Mouse (Mus musculus) G1E (cell line): ENCODE measurements around the gene Hrh2. TPM values are rescaled to one million over a fixed set of nuclear protein-coding genes. Genes with fewer than 3 reads are reported as not detected.

Experiments
- ATAC-seq: 2 replicates; pipeline ENCODE4 v1.8.0; 2016; ENCODE audit warnings: mild to moderate bottlenecking; ENCODE audit not compliant: insufficient number of reproducible peaks, poor library complexity, low FRiP score, severe bottlenecking; ENCODE audit errors: extremely low read depth
- DNase-seq: peaks from one replicate; pipeline ENCODE4 v3.0.0; 2012; ENCODE audit warnings: low spot score
- H3K27me3 ChIP-seq: 2 replicates; pipeline ENCODE4 v1.6.1; 2012; ENCODE audit warnings: mild to moderate bottlenecking, low read length, inconsistent platforms; ENCODE audit not compliant: insufficient read depth
- H3K36me3 ChIP-seq: replicated peaks from 2 replicates; pipeline ENCODE3; 2012; ENCODE audit warnings: mild to moderate bottlenecking, inconsistent platforms
- H3K4me1 ChIP-seq: 2 replicates; pipeline ENCODE4 v1.6.1; 2012; ENCODE audit warnings: low read depth, low read length, inconsistent platforms, mixed read lengths; ENCODE audit not compliant: insufficient read depth
- H3K4me3 ChIP-seq: 2 replicates; pipeline ENCODE4 v1.5.1; 2012; ENCODE audit warnings: low read depth, mild to moderate bottlenecking, inconsistent platforms, low read length, moderate library complexity, mixed read lengths
- H3K9me3 ChIP-seq: replicated peaks from 2 replicates; pipeline ENCODE4 v1.6.1; 2012; ENCODE audit warnings: inconsistent platforms
- CTCF ChIP-seq: IDR thresholded peaks from 2 replicates; pipeline ENCODE4 v1.5.1; 2012; ENCODE audit warnings: low read depth, low read length, inconsistent platforms, mixed read lengths
- GATA1 ChIP-seq: IDR thresholded peaks from 2 replicates; pipeline ENCODE4 v1.6.1; 2012; ENCODE audit warnings: borderline replicate concordance, low read length, inconsistent platforms, mixed read lengths
- GATA2 ChIP-seq: IDR thresholded peaks from 2 replicates; pipeline ENCODE4 v1.6.1; 2012; ENCODE audit warnings: low read depth, low read length, inconsistent platforms, borderline replicate concordance
- POLR2AphosphoS5 ChIP-seq: IDR thresholded peaks from 2 replicates; pipeline ENCODE4 v1.6.1; 2012; ENCODE audit warnings: low read depth, low read length, inconsistent platforms; ENCODE audit not compliant: insufficient replicate concordance
- TAL1 ChIP-seq: conservative IDR thresholded peaks from 2 replicates; pipeline ENCODE4 v1.6.1; 2012; ENCODE audit warnings: low read depth, low read length, inconsistent platforms, mixed read lengths
- polyA plus RNA-seq: library from polyadenylated mRNA; stranded (reverse); fragments of >175 nt; gene quantifications from 2 replicates; pipeline ENCODE4 v1.2.3, GENCODE M21; 2012
- total RNA-seq, 2 experiments: library from RNA; stranded (forward) in 1 of 2; stranded (reverse) in 1 of 2; fragments of 200-1000 nt in 1 of 2; fragments of >200 nt in 1 of 2; fragmentation: Nextera tagmentation in 1 of 2; gene quantifications; 2 replicates each; pipeline ENCODE4 v1.2.3; 2014 to 2017

Hrh2 gene
- total and polyA plus RNA-seq, 3 experiments, result 0.05 TPM; not detected in 2

- Histone ChIP-seq H3K36me3 (no peaks in the 10 kb centered on the region), H3K27me3 (no peaks in the 10 kb centered on the region), H3K9me3 (peaks cover 21% of the 10 kb centered on the region), H3K4me1 (no peaks in the 10 kb centered on the region), H3K4me3 (no peak overlapping the region)
- no peak for TF ChIP-seq CTCF
- no peak for TF ChIP-seq GATA2
- no peak for TF ChIP-seq POLR2AphosphoS5
- TF ChIP-seq TAL1, result no peak
- no peak for TF ChIP-seq GATA1
- no peak for DNase-seq
- ATAC-seq, result no peak
Observed at GRCm38 (mm10) chr13:54249007-54249406, 57.1 kb downstream of the Hrh2 start.

GRCm38 (mm10) chr13:54250346-54250745, 58.4 kb downstream of the Hrh2 start:
- TF ChIP-seq TAL1 (no peak), POLR2AphosphoS5 (no peak), GATA2 (no peak)
- no peaks in the 10 kb centered on the region for H3K36me3 ChIP-seq
- DNase-seq (no peak), ATAC-seq (no peak)
- H3K4me1 ChIP-seq, result no peaks in the 10 kb centered on the region
- H3K27me3 ChIP-seq, result no peaks in the 10 kb centered on the region
- no peak overlapping the region for H3K4me3 ChIP-seq
- peaks cover 23% of the 10 kb centered on the region for H3K9me3 ChIP-seq

- no peak for ATAC-seq
- H3K27me3 ChIP-seq, result no peaks in the 10 kb centered on the region
Observed at GRCm38 (mm10) chr13:54251541-54252225, 59.8 kb downstream of the Hrh2 start.

GRCm38 (mm10) chr13:54257580-54258223, 65.8 kb downstream of the Hrh2 start:
- Histone ChIP-seq H3K4me3 (no peak overlapping the region), H3K36me3 (no peaks in the 10 kb centered on the region), H3K27me3 (no peaks in the 10 kb centered on the region), H3K4me1 (no peaks in the 10 kb centered on the region), H3K9me3 (peaks cover 38% of the 10 kb centered on the region)
- DNase-seq (no peak), ATAC-seq (no peak)
- TF ChIP-seq GATA2, result no peak

More at GRCm38 (mm10) chr13:54251541-54252225, 59.8 kb downstream of the Hrh2 start:
- no peak for TF ChIP-seq POLR2AphosphoS5
- no peak for TF ChIP-seq GATA2
- no peak for TF ChIP-seq GATA1
- no peak for TF ChIP-seq CTCF
- no peak overlapping the region for H3K4me3 ChIP-seq
- no peak for DNase-seq
- H3K4me1 ChIP-seq, result no peaks in the 10 kb centered on the region
- H3K9me3 ChIP-seq, result peaks cover 24% of the 10 kb centered on the region
- no peaks in the 10 kb centered on the region for H3K36me3 ChIP-seq

- Histone ChIP-seq H3K4me1 (no peaks in the 10 kb centered on the region), H3K9me3 (peaks cover 36% of the 10 kb centered on the region), H3K4me3 (no peak overlapping the region), H3K27me3 (no peaks in the 10 kb centered on the region), H3K36me3 (no peaks in the 10 kb centered on the region)
- ATAC-seq, result no peak
- TF ChIP-seq GATA2 (no peak), TAL1 (no peak), GATA1 (no peak), POLR2AphosphoS5 (no peak), CTCF (no peak)
- DNase-seq, result no peak
Observed at GRCm38 (mm10) chr13:54258231-54258743, 66.4 kb downstream of the Hrh2 start.

GRCm38 (mm10) chr13:54260318-54260717, 68.4 kb downstream of the Hrh2 start:
- ATAC-seq (no peak), DNase-seq (no peak)
- Histone ChIP-seq H3K27me3 (no peaks in the 10 kb centered on the region), H3K4me1 (no peaks in the 10 kb centered on the region), H3K36me3 (no peaks in the 10 kb centered on the region), H3K4me3 (no peak overlapping the region), H3K9me3 (peaks cover 31% of the 10 kb centered on the region)
- TF ChIP-seq CTCF, result no peak
